Mouse (Mus musculus): ENCODE data around the gene Donson.
A peak's percentile ranks its signal among the peaks of the same experiment; 100 is the strongest.

DNA sequence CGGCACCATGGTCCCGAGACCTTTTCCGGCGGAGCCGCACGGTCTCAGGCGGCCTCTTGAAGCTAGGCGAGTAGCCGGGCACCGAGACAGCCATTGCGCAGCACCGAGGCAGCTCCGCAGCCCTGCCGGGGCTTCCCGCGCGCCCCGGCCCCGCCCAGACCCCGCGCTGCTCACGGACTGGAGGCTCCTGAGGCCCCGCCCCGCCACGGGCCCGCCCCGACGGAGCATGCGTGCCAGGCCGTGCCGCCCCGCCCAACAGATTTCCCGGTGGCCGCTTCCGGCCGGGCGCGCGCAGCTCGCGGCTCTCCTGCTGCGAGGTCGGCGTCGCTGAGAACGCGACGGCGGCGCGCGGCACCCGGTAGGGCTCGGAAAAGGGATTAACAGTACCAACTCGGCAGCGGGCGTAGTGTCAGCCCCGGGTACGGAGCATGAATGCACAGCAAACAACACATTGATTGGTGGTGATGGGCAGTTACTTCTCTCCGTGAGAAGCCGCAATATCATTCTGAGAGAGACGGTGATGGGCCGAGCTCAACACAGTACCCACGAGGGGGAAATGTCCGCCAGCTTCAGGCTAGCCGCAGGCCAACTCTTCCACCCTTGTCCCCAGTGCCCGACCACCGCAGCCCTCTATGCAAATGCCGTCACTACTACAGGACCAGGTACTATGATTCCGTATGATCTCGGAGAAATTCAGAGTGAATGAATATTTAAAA lies at the start of gene Donson:
- TF ChIP-seq CEBPB (IDR thresholded peaks at IDR 0.05; ENCODE audit: insufficient read depth, poor library complexity, severe bottlenecking): no peak
- TF ChIP-seq MYOG (IDR thresholded peaks at IDR 0.05; ENCODE audit: control insufficient read depth in 1 of 3, insufficient read depth in 1 of 3, insufficient read length in 2 of 3, low read depth in 2 of 3): peak in 1 of 3 experiments; percentile 3
- TF ChIP-seq POLR2A (IDR thresholded peaks at IDR 0.05; ENCODE audit: insufficient read length, low read depth): peak; percentile 92
- no peak for TF ChIP-seq E2F4 (IDR thresholded peaks at IDR 0.05; ENCODE audit: insufficient read depth)
- TF ChIP-seq POLR2AphosphoS2 (IDR thresholded peaks at IDR 0.05; ENCODE audit: insufficient read length, low read depth): peak; percentile 83
- TF ChIP-seq USF1 (IDR thresholded peaks at IDR 0.05; ENCODE audit: low read depth): no peak
- TF ChIP-seq MAX (IDR thresholded peaks at IDR 0.05; ENCODE audit: low read depth): no peak
- peak in 1 of 3 experiments; percentile 6 for TF ChIP-seq MYOD1 (IDR thresholded peaks at IDR 0.05; ENCODE audit: control insufficient read depth in 1 of 3, insufficient read length in 2 of 3, low read depth in 2 of 3)
- no peak for TF ChIP-seq TCF3 (IDR thresholded peaks at IDR 0.05; ENCODE audit: insufficient read length, low read depth)
- TF ChIP-seq TCF12 (IDR thresholded peaks at IDR 0.05; ENCODE audit: insufficient read depth, poor library complexity, severe bottlenecking): no peak
